Mouse (Mus musculus) CD4-positive, CD25-positive, alpha-beta regulatory T cell, adult 9 weeks (primary cell): ENCODE data around the gene Rpl27a. TPM values are rescaled to one million over a fixed set of nuclear protein-coding genes. Genes with fewer than 3 reads are reported as not detected.

ENCODE experiments used
- polyA plus RNA-seq: library from polyadenylated mRNA; unstranded; fragments of 100-300 nt; shearing (Covaris generic); gene quantifications from one replicate; pipeline ENCODE4 v1.2.1, GENCODE M21; 2017

Gene Rpl27a
- 184 TPM for polyA plus RNA-seq

GRCm38 (mm10) chr7:109518838-109519696 lies at the start of gene Rpl27a:
Gene Rpl27a (plus strand): TSS chr7:109519147.

GRCm38 (mm10) chr7:109508034-109508433 lies 10.9 kb upstream of the Rpl27a start, which contains the start of gene Trim66:
Gene Trim66 (minus strand): TSS chr7:109508134.

Other genes starting within 250 kb of the Rpl27a start
- gene Stk33, start 80.1 kb upstream of the Rpl27a start, polyA plus RNA-seq, result not detected
- gene Trim66, start 11.0 kb upstream of the Rpl27a start, polyA plus RNA-seq, result not detected
- 0.61 TPM for gene St5, start 184.5 kb downstream of the Rpl27a start, polyA plus RNA-seq
- gene Akip1, start 184.5 kb downstream of the Rpl27a start, polyA plus RNA-seq, result 38.2 TPM
- not detected for gene BC051019, start 204.7 kb downstream of the Rpl27a start, polyA plus RNA-seq
- 0.55 TPM for gene Ascl3, start 212.6 kb downstream of the Rpl27a start, polyA plus RNA-seq
- 56.3 TPM for gene Tmem9b, start 233.7 kb downstream of the Rpl27a start, polyA plus RNA-seq